Mouse (Mus musculus) heart, postnatal 4 days (tissue): ENCODE measurements at regions not wholly inside any gene's neighbourhood (a gene's known extent, or its start where the extent isn't known, plus 50 kb on each side); places are given as distances from the start of the nearest gene placed in this dataset.
"Not testable (repeated sequence)": the region's sequence is repeated elsewhere in the genome, so short reads cannot be mapped to it uniquely, and the experiment has no call there.

Experiments used
- DNase-seq: peaks from one replicate; pipeline ENCODE4 v3.0.0; 2021

- no peak for DNase-seq
Observed at GRCm38 (mm10) chr11:91524019-91524418, 53.3 kb downstream of the Kif2b start.

- DNase-seq, result no peak
Observed at GRCm38 (mm10) chr11:91479236-91479635, 98.1 kb downstream of the Kif2b start.

- DNase-seq, result no peak
Observed at GRCm38 (mm10) chr11:91463578-91464401, 113.6 kb downstream of the Kif2b start.

- DNase-seq, result no peak
Observed at GRCm38 (mm10) chr11:91461946-91462345, 115.4 kb downstream of the Kif2b start.

GRCm38 (mm10) chr11:91442361-91442760, 135.0 kb downstream of the Kif2b start:
- DNase-seq, result no peak

GRCm38 (mm10) chr11:91432195-91432594, 145.2 kb downstream of the Kif2b start:
- no peak for DNase-seq

GRCm38 (mm10) chr11:91426731-91427130, 150.6 kb downstream of the Kif2b start:
- no peak for DNase-seq

GRCm38 (mm10) chr11:91387172-91387571, 190.2 kb downstream of the Kif2b start:
- DNase-seq, result no peak

GRCm38 (mm10) chr11:91357029-91357428, 220.3 kb downstream of the Kif2b start:
- DNase-seq, result no peak

GRCm38 (mm10) chr11:91342629-91343028, 234.7 kb downstream of the Kif2b start:
- no peak for DNase-seq

- no peak for DNase-seq
Observed at GRCm38 (mm10) chr11:91333056-91333455, 244.3 kb downstream of the Kif2b start.

- DNase-seq, result no peak
Observed at GRCm38 (mm10) chr11:91327543-91327942, 249.8 kb downstream of the Kif2b start.

- DNase-seq, result no peak
Observed at GRCm38 (mm10) chr11:91310212-91310742, 267.1 kb downstream of the Kif2b start.

- DNase-seq, result peak; percentile 26
Observed at GRCm38 (mm10) chr11:91289194-91290123, 287.9 kb downstream of the Kif2b start.

- DNase-seq, result no peak
Observed at GRCm38 (mm10) chr11:91286376-91286775, 291.0 kb downstream of the Kif2b start.

- DNase-seq, result no peak
Observed at GRCm38 (mm10) chr11:91262216-91262615, 315.1 kb downstream of the Kif2b start.

GRCm38 (mm10) chr11:91242061-91242460, 335.3 kb downstream of the Kif2b start:
- not testable (repeated sequence) for DNase-seq

GRCm38 (mm10) chr11:91216158-91216557, 361.2 kb downstream of the Kif2b start:
- DNase-seq, result no peak

GRCm38 (mm10) chr11:91213104-91213503, 364.3 kb downstream of the Kif2b start:
- DNase-seq, result no peak

GRCm38 (mm10) chr11:91206470-91206869, 370.9 kb downstream of the Kif2b start:
- DNase-seq, result no peak

GRCm38 (mm10) chr11:91204416-91204815, 372.9 kb downstream of the Kif2b start:
- DNase-seq, result no peak

- no peak for DNase-seq
Observed at GRCm38 (mm10) chr11:91196841-91197240, 380.5 kb downstream of the Kif2b start.

- DNase-seq, result no peak
Observed at GRCm38 (mm10) chr11:91196351-91196750, 381.0 kb downstream of the Kif2b start.
